Mouse (Mus musculus): Measurements from ENCODE around the gene Cbx8. TPM values are rescaled to one million over a fixed set of nuclear protein-coding genes. Genes with fewer than 3 reads are reported as not detected.

Cbx8 gene
- polyA plus RNA-seq, 1 experiment from 2014 or later: 7.8 TPM

DNA sequence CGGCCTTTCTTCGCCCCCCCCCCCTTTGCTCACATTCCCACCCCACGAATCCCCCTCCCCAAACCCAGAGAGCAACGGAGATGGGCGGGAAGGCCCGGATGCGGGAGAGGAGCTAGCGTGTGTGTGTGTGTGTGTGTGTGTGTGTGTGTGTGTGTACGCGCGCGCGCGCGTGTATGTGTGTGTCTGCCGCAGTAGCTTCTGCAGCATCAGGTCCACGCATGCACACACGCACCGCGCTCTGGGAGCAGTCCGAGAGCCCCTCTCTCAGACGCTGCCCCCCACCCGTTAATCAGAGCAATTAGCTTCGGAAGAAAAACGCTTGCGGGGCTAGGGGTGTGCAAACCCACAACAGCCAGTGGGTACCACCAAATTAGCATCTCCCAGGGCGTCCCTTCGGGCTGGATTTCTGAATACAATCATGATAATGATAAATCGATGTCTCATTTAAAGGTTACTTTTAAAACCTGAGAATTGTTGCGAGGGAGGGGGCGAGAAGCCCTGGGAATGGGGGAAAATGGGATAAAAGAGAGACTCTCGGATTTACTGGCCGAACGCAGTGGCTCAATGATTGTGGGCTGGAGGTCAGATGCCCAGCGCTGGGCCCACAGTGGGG is 13.1 kb upstream of the Cbx8 start:
- 1% methylated on average over 34 of the region's 35 CpGs for WGBS (ENCODE audit: insufficient replicate concordance)
- H3K4me1 ChIP-seq (ENCODE audit: control insufficient read depth, insufficient read depth, low read length): peaks cover 42% of the 10 kb centered on the region
- H3K27ac ChIP-seq (ENCODE audit: low read depth, low read length): peak overlapping the region; percentile 35; the same call in 1 of the 2 replicates

DNA sequence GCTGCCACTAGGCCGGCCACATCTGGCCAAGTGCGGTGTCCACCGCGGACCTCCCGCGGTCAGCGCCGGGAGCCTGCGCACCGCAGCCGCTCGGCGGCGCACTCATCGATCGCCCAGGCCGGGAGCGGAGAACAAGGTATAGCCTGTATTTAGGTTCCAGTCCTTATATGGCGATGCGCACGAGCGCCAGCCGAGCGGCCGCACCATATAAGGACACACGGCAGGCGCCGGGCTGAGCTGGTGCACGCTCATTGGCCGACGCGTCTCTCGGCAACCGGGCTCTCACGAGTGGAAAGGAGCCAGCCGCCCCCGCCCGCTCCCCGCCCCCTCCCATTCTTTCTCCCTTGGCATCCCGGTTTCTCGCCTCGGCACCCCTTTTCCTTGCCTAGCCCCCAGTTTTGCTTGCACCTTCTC is 12.5 kb upstream of the Cbx8 start:
- Histone ChIP-seq H3K9ac (ENCODE audit: low read depth, low read length) (peak overlapping the region; percentile 69), H3K27me3 (ENCODE audit: control insufficient read depth, insufficient read depth, low read length) (peaks cover 78% of the 10 kb centered on the region), H3K4me1 (ENCODE audit: control insufficient read depth, insufficient read depth, low read length) (peaks cover 36% of the 10 kb centered on the region), H3K4me2 (peak overlapping the region; percentile 94), H3K9me3 (replicated peaks; ENCODE audit: control insufficient read depth, low read length) (no peaks in the 10 kb centered on the region), H3K36me3 (ENCODE audit: control insufficient read depth, insufficient read depth, low read length) (no peaks in the 10 kb centered on the region), H3K27ac (ENCODE audit: low read depth, low read length) (peak overlapping the region; percentile 86), H3K4me3 (ENCODE audit: low read depth, low read length) (peak overlapping the region; percentile 15)
- ATAC-seq (replicated peaks; ENCODE audit: insufficient number of reproducible peaks, low FRiP score, low TSS enrichment): peak; percentile 79
- WGBS (ENCODE audit: insufficient replicate concordance): under 1% methylated on average over 42 of the region's 42 CpGs

More for the DNA sequence above, 13.1 kb upstream of the Cbx8 start:
- no peaks in the 10 kb centered on the region for H3K9me3 ChIP-seq (replicated peaks; ENCODE audit: control insufficient read depth, low read length)
- no peaks in the 10 kb centered on the region for H3K36me3 ChIP-seq (ENCODE audit: control insufficient read depth, insufficient read depth, low read length)
- peak overlapping the region; percentile 94 for H3K4me2 ChIP-seq
- peaks cover 78% of the 10 kb centered on the region for H3K27me3 ChIP-seq (ENCODE audit: control insufficient read depth, insufficient read depth, low read length)
- no peak for ATAC-seq (replicated peaks; ENCODE audit: insufficient number of reproducible peaks, low FRiP score, low TSS enrichment)
- H3K9ac ChIP-seq (ENCODE audit: low read depth, low read length): peak overlapping the region; percentile 69
- peak overlapping the region; percentile 15 for H3K4me3 ChIP-seq (ENCODE audit: low read depth, low read length)

DNA sequence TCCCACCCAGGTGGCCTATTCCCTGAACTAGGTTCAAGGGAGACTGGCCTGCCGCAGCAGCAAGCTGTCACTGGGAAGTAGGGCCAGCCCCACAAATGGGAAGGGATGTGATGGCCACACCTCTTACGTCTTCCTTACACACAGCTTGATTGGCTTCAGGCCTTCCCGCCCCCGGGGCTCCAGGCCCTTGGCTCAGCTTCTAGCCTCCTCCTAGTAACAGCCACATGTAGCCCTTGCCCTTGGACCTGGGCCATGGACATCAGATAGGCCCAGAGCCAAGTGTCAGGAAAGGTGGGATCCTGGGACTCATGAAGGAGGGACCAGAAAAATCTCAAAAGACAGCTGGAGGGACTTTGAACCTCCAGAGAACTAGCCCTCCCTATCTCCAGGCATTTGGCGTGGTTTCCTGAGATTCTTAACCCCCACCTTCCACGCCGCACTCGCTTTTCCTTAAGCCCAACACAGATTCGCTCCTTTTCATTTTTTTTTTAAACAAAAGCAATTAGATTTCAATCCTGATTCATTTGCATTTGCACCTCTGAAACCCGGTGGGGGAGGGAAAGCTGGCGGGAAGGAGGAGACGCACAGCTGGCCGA is 12.0 kb upstream of the Cbx8 start:
- peaks cover 78% of the 10 kb centered on the region for H3K27me3 ChIP-seq (ENCODE audit: control insufficient read depth, insufficient read depth, low read length)
- H3K27ac ChIP-seq (ENCODE audit: low read depth, low read length): peak overlapping the region; percentile 86
- peak; percentile 36; the same call in 1 of the 2 replicates for ATAC-seq (replicated peaks; ENCODE audit: insufficient number of reproducible peaks, low FRiP score, low TSS enrichment)
- under 1% methylated on average over 13 of the region's 13 CpGs for WGBS (ENCODE audit: insufficient replicate concordance)
- no peaks in the 10 kb centered on the region for H3K9me3 ChIP-seq (replicated peaks; ENCODE audit: control insufficient read depth, low read length)
- H3K36me3 ChIP-seq (ENCODE audit: control insufficient read depth, insufficient read depth, low read length): no peaks in the 10 kb centered on the region
- H3K4me1 ChIP-seq (ENCODE audit: control insufficient read depth, insufficient read depth, low read length): peaks cover 35% of the 10 kb centered on the region
- H3K9ac ChIP-seq (ENCODE audit: low read depth, low read length): peak overlapping the region; percentile 68
- peak overlapping the region; percentile 94 for H3K4me2 ChIP-seq
- H3K4me3 ChIP-seq (ENCODE audit: low read depth, low read length): peak overlapping the region; percentile 15

DNA sequence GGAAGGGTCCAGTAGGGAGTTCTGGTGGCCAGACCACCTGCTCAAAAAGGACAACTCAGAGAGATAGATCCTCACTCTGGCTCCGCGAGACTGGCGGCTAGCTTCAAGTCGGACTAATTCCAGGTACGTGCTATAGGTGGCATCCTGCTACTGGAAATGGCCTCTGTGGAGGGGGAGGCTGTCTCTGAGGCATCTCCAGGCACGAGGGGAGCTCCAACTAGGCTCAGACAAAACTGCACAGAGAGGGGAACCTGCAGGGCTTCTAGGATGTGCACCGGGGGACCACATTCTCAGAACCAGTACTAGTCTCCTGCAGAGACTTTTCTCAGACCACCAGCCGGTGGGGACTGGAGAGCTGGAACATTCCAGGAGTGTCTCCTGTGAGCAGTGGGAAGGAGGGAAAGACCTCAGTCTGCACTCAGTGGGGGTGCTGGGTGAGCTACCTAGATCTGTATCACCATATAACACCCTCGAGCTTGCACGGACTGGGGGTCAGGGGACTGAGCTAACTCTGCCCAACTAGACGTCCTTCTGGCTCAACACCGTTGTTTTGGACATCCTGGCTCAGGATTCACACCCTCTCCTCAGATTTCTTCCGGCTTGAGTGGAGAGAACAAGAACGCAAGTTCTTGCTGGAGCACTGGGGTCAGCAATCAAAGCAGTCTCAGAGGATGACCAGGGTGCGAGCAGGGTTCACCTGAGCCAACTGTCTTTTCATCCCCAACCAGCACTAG is 11.3 kb upstream of the Cbx8 start:
- ATAC-seq (replicated peaks; ENCODE audit: insufficient number of reproducible peaks, low FRiP score, low TSS enrichment): no peak
- H3K4me2 ChIP-seq: peak overlapping the region; percentile 94
- WGBS (ENCODE audit: insufficient replicate concordance): 3% methylated on average over 15 of the region's 15 CpGs

DNA sequence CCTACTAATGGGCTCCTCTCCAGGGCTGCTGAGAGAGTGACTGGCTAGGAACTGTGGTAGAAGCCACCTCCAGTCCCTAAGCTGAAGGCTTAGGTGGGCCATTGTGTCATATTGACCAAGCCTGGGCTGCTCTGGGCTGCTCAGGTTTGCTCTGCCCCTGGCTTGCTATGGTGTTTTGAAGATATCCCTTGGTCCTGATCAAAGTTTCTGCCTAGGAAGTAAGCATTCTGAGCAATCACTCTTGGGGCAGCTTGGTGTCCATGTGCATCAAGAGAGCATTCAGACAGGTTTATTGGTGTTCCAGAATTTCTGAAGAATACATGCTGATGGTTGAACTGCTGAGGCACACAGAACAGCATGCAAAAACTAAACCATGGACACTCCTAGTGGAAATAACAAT is 10.7 kb upstream of the Cbx8 start:
- H3K9ac ChIP-seq (ENCODE audit: low read depth, low read length): no peak overlapping the region
- H3K4me1 ChIP-seq (ENCODE audit: control insufficient read depth, insufficient read depth, low read length): peaks cover 37% of the 10 kb centered on the region
- peaks cover 86% of the 10 kb centered on the region for H3K27me3 ChIP-seq (ENCODE audit: control insufficient read depth, insufficient read depth, low read length)
- no peak overlapping the region for H3K27ac ChIP-seq (ENCODE audit: low read depth, low read length)
- H3K9me3 ChIP-seq (replicated peaks; ENCODE audit: control insufficient read depth, low read length): no peaks in the 10 kb centered on the region
- no peak overlapping the region for H3K4me3 ChIP-seq (ENCODE audit: low read depth, low read length)
- no peaks in the 10 kb centered on the region for H3K36me3 ChIP-seq (ENCODE audit: control insufficient read depth, insufficient read depth, low read length)
- no peak overlapping the region for H3K4me2 ChIP-seq
- no peak for ATAC-seq (replicated peaks; ENCODE audit: insufficient number of reproducible peaks, low FRiP score, low TSS enrichment)

More for the DNA sequence above, 11.3 kb upstream of the Cbx8 start:
- no peaks in the 10 kb centered on the region for H3K36me3 ChIP-seq (ENCODE audit: control insufficient read depth, insufficient read depth, low read length)
- peak overlapping the region; percentile 68; the same call in 1 of the 2 replicates for H3K9ac ChIP-seq (ENCODE audit: low read depth, low read length)
- H3K9me3 ChIP-seq (replicated peaks; ENCODE audit: control insufficient read depth, low read length): no peaks in the 10 kb centered on the region
- H3K27me3 ChIP-seq (ENCODE audit: control insufficient read depth, insufficient read depth, low read length): peaks cover 79% of the 10 kb centered on the region
- no peak overlapping the region for H3K4me3 ChIP-seq (ENCODE audit: low read depth, low read length)
- H3K27ac ChIP-seq (ENCODE audit: low read depth, low read length): peak overlapping the region; percentile 29; the same call in 1 of the 2 replicates
- peaks cover 31% of the 10 kb centered on the region for H3K4me1 ChIP-seq (ENCODE audit: control insufficient read depth, insufficient read depth, low read length)

DNA sequence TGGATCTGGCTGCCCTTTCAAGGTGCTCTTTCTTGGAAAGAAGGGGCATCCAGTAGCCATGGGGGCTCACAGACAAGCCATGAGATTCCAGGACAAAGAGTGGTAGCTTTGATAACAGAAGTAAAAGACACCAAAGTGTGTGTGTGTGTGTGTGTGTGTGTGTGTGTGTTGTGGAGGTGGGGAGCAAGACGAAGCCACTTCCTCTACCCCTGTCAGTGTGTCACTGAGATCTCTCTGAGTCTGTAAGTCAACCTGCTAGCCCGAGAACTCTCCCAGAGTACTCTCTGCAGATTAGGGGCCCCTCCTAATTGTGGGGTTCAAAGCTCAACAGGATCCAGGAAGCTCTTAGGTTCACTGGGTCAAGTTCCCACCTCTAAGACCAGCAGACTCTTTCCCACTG is 9.6 kb upstream of the Cbx8 start:
- no peak for ATAC-seq (replicated peaks; ENCODE audit: insufficient number of reproducible peaks, low FRiP score, low TSS enrichment)
- H3K4me3 ChIP-seq (ENCODE audit: low read depth, low read length): no peak overlapping the region
- WGBS (ENCODE audit: insufficient replicate concordance): 12% methylated on average over 2 of the region's 2 CpGs
- H3K9me3 ChIP-seq (replicated peaks; ENCODE audit: control insufficient read depth, low read length): no peaks in the 10 kb centered on the region
- peaks cover 37% of the 10 kb centered on the region for H3K4me1 ChIP-seq (ENCODE audit: control insufficient read depth, insufficient read depth, low read length)
- H3K27me3 ChIP-seq (ENCODE audit: control insufficient read depth, insufficient read depth, low read length): peaks cover 91% of the 10 kb centered on the region
- no peak overlapping the region for H3K4me2 ChIP-seq
- H3K9ac ChIP-seq (ENCODE audit: low read depth, low read length): no peak overlapping the region
- H3K27ac ChIP-seq (ENCODE audit: low read depth, low read length): no peak overlapping the region
- H3K36me3 ChIP-seq (ENCODE audit: control insufficient read depth, insufficient read depth, low read length): no peaks in the 10 kb centered on the region

DNA sequence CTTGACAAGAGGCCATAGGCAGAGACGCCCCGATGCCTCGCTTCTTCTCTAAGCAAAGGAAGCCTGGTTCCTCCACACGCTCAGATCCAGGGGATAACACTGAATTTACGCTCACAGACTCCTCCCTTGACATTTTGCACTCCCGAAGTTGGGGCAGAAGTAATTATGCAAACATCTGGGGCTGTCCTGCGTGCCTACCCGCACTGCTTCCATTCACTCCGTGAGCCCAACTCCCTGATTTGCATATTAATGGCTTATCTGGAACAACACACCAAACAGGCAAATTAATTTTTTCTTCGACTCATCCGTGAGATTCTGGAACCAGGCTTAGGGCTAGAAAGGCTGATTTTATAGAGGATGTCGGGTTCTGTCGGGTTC is 7.4 kb upstream of the Cbx8 start:
- Histone ChIP-seq H3K9ac (ENCODE audit: low read depth, low read length) (no peak overlapping the region), H3K9me3 (replicated peaks; ENCODE audit: control insufficient read depth, low read length) (no peaks in the 10 kb centered on the region), H3K4me2 (peak overlapping the region; percentile 65; the same call in 1 of the 2 replicates), H3K36me3 (ENCODE audit: control insufficient read depth, insufficient read depth, low read length) (no peaks in the 10 kb centered on the region), H3K4me3 (ENCODE audit: low read depth, low read length) (peak overlapping the region; percentile 18; the same call in 1 of the 2 replicates), H3K4me1 (ENCODE audit: control insufficient read depth, insufficient read depth, low read length) (peaks cover 34% of the 10 kb centered on the region), H3K27me3 (ENCODE audit: control insufficient read depth, insufficient read depth, low read length) (peaks cover 97% of the 10 kb centered on the region), H3K27ac (ENCODE audit: low read depth, low read length) (no peak overlapping the region)
- no peak for ATAC-seq (replicated peaks; ENCODE audit: insufficient number of reproducible peaks, low FRiP score, low TSS enrichment)
- WGBS (ENCODE audit: insufficient replicate concordance): under 1% methylated on average over 13 of the region's 13 CpGs

DNA sequence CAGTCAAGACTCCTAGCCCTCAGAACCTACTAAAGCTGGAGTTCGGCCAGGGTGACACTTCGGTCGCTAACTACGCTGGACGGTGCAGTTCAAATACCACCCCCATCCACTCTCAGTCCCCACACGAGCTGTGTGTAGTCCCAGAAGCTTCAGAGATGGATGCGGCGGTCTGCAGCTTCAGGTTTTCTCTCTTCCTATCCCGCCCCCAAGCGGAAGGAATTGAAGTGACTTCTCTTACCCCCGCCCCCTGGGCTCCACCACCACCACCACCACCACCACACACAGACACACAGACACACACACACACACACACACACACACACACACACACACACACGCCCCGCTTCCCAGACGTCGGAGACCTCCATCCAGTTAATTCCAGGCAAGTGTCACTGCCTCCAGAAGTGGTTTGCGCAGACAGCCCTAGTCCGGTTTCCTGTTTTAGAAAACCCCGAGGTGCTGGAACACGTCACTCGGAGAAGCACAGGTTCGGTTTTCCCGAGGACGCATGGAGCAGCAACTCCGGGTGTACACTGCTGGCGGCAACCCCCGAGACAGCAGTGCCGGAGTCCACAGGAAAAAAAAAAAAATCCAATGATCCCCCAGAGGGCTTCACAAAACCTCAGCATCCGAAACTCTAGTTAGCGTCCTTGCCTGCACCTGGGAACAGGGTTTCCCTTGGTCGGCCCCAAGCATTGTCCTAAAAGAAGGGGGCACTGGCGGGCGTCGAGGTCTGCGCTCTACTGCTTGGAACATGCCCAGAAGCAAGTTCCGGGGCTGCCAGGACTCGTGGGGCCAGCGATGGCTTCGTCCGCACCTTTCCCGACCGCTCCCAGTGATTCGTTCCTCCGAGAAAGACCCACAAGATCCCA is 6.7 kb upstream of the Cbx8 start:
- Histone ChIP-seq H3K9ac (ENCODE audit: low read depth, low read length) (no peak overlapping the region), H3K4me3 (ENCODE audit: low read depth, low read length) (peak overlapping the region; percentile 37), H3K36me3 (ENCODE audit: control insufficient read depth, insufficient read depth, low read length) (no peaks in the 10 kb centered on the region), H3K9me3 (replicated peaks; ENCODE audit: control insufficient read depth, low read length) (no peaks in the 10 kb centered on the region), H3K27ac (ENCODE audit: low read depth, low read length) (no peak overlapping the region), H3K4me1 (ENCODE audit: control insufficient read depth, insufficient read depth, low read length) (peaks cover 28% of the 10 kb centered on the region), H3K27me3 (ENCODE audit: control insufficient read depth, insufficient read depth, low read length) (peaks cover 100% of the 10 kb centered on the region), H3K4me2 (peak overlapping the region; percentile 65)
- no peak for ATAC-seq (replicated peaks; ENCODE audit: insufficient number of reproducible peaks, low FRiP score, low TSS enrichment)
- WGBS (ENCODE audit: insufficient replicate concordance): 2% methylated on average over 43 of the region's 43 CpGs
